Mouse (Mus musculus) layer of hippocampus, postnatal 10 days (tissue): ENCODE results near the gene Nlrp2. TPM values are rescaled to one million over a fixed set of nuclear protein-coding genes. Genes with fewer than 3 reads are reported as not detected.

Experiments
- DNase-seq, 2 experiments: peaks; one replicate each; pipeline ENCODE4 v3.0.0; 2021; ENCODE audit warnings: low spot score in 2 of 2
- long read RNA-seq: library from polyadenylated mRNA; stranded (forward); transcript quantifications from one replicate; pipeline ENCODE4 v2.0.0, GENCODE M21; 2023
- total RNA-seq, 2 experiments: library from RNA; stranded (reverse); gene quantifications; 2 replicates each; pipeline ENCODE4 v1.2.3; 2021

The Nlrp2 gene
- total RNA-seq = not detected
- long read RNA-seq = 0 reads

DNA sequence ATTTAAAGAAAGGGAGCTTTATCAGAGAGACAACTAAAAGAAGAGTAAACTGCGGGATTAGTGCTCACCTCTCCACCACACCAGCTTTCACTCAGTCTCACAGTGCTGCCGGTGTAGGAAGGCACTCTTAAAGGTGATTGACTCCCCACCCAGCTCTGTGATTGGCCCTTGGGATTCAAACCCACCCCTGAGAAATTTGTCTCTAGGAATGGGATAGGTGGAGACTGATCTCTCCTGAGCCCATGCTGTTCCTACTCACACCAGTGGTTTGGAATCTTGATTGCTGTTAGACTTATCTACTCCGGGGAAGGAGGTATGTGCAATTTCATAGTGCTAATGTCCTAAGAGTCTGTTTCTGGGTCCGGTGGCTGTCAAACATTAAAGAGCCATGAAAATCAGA lies at the start of gene Nlrp2:
TSS of gene Nlrp2 (minus strand) at position 101 of the 400 bp plus-strand sequence.
- no peak for DNase-seq

DNA sequence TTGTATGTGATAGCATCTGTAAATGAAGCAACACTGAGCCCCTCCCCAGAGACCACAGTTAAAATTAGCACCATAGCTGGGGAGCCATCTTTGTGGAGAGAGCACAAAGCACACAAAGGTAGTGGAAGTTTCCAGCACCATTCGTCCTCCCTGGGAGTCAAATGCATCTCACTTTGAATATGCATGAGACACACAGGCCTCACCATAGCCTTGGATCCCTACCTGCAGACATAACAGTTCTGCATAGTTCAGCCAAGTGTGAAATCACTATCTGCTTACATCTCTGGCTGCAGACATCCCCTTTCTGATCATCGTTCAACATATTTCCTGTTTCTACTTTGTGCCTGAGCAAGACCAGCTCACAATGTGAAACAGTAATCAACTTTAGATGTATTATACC lies 15.9 kb upstream of the Nlrp2 start:
- no peak for DNase-seq

DNA sequence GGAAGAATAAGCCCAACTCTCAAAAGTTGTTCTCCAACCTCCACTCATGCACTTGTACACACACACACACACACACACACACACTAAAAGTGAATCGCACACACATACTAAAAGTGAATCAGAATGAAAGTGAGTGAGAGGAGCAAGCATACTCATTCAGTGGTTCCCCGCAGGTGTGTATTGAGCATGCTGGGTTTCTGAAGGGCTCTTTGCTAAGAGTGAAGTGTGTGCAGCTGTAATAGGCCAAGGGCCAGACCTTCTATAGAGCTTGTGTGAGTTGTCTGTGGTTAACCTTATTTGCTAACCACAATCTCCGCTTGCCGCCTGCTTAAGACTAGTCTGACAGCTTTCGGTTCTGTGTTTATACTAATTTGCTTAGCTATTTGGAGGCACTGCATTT lies 12.8 kb upstream of the Nlrp2 start:
- DNase-seq = no peak

DNA sequence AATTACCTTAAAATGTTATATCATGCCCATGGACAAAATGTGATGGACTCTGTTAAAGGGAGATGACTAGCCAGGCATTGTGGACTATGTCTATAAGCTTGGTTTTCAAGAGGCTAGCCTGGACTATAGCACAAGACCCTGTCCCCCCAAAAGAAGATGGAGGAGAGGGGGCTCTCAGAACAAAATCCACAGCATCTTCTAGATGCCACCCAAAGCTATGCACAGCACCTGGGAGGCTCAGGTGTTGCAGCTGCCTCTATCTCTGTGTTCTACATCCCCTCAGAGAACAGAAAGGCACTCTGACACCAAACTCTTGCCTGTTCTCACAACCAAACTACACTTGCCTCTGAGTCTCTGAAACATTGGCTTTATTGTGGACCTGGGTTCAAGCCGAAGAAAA lies 598 bp downstream of the Nlrp2 start, which contains the start of gene Gm5065:
TSS of gene Gm5065 (plus strand) at position 301 of the 400 bp plus-strand sequence.
- DNase-seq = no peak

DNA sequence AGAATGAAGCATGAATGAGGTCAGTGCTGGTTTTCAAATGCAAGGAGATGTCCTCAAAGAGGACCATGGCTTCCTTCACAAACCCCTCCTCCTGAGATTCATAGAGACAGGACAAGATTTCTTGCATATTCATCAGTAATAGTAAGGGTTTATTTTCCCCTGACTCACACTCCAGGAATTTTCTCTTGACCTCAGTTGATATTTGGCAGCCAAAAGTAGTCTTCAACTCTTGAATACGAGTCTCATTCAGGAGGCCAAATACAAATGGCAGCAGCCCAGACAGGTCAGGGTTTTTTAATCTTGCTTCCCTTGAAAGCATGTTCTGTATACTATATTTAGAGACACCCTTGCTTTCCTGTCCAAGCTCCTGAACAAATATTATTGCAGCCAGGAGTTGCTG lies 23.3 kb downstream of the Nlrp2 start:
- no peak for DNase-seq

DNA sequence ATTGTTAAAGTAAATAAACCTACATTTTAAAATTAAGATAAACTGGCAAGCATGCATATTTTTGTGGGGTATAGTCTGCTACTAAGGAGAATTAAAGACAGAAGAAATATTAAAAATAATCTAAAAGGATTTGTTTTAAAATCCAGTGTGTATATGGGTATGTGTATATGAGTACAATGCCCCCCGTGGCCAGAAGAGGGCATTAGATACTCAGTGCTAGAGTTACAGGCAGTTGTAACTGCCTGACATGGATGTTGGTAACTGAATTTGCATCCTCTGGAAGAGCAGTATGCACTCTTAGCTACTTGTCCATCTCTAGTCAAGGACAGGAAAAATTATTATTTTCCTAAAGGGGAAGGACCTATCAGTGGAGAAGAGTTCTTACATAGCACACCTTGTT lies 62.6 kb downstream of the Nlrp2 start:
- DNase-seq = no peak

DNA sequence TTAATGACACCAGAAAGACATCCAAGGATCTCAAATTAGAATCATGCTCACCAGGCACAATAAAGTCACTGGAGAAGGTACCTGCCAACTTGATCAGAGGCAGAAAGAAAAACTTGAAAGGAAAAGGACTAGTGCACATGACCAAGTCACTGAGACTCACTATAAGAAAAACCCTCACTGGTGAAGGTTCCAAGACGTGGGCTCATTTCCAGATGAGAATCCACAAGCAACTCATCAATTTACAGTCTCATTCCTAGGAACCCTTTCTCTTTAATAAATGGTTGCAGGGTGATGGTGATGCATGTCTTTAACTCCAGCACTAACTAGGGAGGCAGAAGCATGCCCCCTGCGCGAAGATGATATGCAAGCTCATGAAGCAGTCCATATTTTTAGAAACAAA lies 87.8 kb downstream of the Nlrp2 start:
- DNase-seq = no peak

Other genes starting within 250 kb of the Nlrp2 start
- not detected for gene Rfpl4, start 234.1 kb downstream of the Nlrp2 start, total RNA-seq
- gene Rasl2-9, start 225.1 kb downstream of the Nlrp2 start, total RNA-seq = not detected
- not detected for gene Vmn1r55, start 201.4 kb downstream of the Nlrp2 start, total RNA-seq
- not detected for gene Vmn1r56, start 154.3 kb downstream of the Nlrp2 start, total RNA-seq
- not detected for gene Vmn1r57, start 132.5 kb downstream of the Nlrp2 start, total RNA-seq
- gene Gm5065, start 498 bp downstream of the Nlrp2 start, total RNA-seq = not detected
- gene Vmn1r58, start 62.4 kb upstream of the Nlrp2 start, total RNA-seq = not detected
- gene Vmn1r59, start 105.7 kb upstream of the Nlrp2 start, total RNA-seq = not detected
- gene Vmn2r28, start 142.9 kb upstream of the Nlrp2 start, total RNA-seq = not detected
- gene Vmn1r60, start 196.3 kb upstream of the Nlrp2 start, total RNA-seq = not detected